Mouse (Mus musculus) stomach, embryonic 14.5 days (tissue): ENCODE measurements around the gene E2f3. TPM values are rescaled to one million over a fixed set of nuclear protein-coding genes. Genes with fewer than 3 reads are reported as not detected.
A peak's percentile ranks its signal among the peaks of the same experiment; 100 is the strongest.

ENCODE experiments used
- ATAC-seq: fragments of 200-750 bp; cut with Nextera tagmentation; 2 replicates; pipeline ENCODE4 v1.8.0; 2017; ENCODE audit warnings: low read depth, moderate TSS enrichment; ENCODE audit not compliant: insufficient number of reproducible peaks, insufficient read depth, low FRiP score
- H3K27ac ChIP-seq: fragments of 300-500 bp; sonication (generic); 2 replicates; pipeline ENCODE4 v1.5.1; 2014; ENCODE audit warnings: mild to moderate bottlenecking, low read length, moderate library complexity, mixed read lengths
- H3K27me3 ChIP-seq: fragments of 300-500 bp; sonication (generic); 2 replicates; pipeline ENCODE4 v1.6.1; 2014; ENCODE audit warnings: low read length, control low read depth, mixed read lengths; ENCODE audit not compliant: control insufficient read depth, insufficient read depth
- H3K36me3 ChIP-seq: fragments of 300-500 bp; sonication (generic); 2 replicates; pipeline ENCODE4 v1.6.1; 2014; ENCODE audit warnings: mild to moderate bottlenecking, control low read depth, low read length, moderate library complexity, mixed read lengths; ENCODE audit not compliant: control insufficient read depth, insufficient read depth
- H3K4me1 ChIP-seq: fragments of 300-500 bp; sonication (generic); 2 replicates; pipeline ENCODE4 v1.6.1; 2014; ENCODE audit warnings: low read length, control low read depth, mixed read lengths; ENCODE audit not compliant: control insufficient read depth, insufficient read depth
- H3K4me2 ChIP-seq: fragments of 300-500 bp; sonication (generic); replicated peaks from 2 replicates; pipeline ENCODE4 v1.6.1; 2014; ENCODE audit warnings: low read depth, low read length, control low read depth
- H3K4me3 ChIP-seq: fragments of 300-500 bp; sonication (generic); 2 replicates; pipeline ENCODE4 v1.5.1; 2014; ENCODE audit warnings: low read depth, low read length, control low read depth
- H3K9ac ChIP-seq: fragments of 300-500 bp; sonication (generic); replicated peaks from 2 replicates; pipeline ENCODE4 v1.6.1; 2014; ENCODE audit warnings: low read depth, mild to moderate bottlenecking, control low read depth, low read length, moderate library complexity, mixed read lengths
- H3K9me3 ChIP-seq: fragments of 300-500 bp; sonication (generic); 2 replicates; pipeline ENCODE4 v1.6.1; 2016; ENCODE audit warnings: low read depth, low read length, control low read depth; ENCODE audit not compliant: control insufficient read depth
- WGBS: fragments of 180-500 bp; shearing (Covaris S2); extraction: QIAGEN DNeasy Blood & Tissue Kit; methylation state at CpG from one replicate; pipeline ENCODE4 v1.1.7; 2014; 5-methylcytosine and 5-hydroxymethylcytosine counted together
- polyA plus RNA-seq: library from polyadenylated mRNA; unstranded; fragments of >200 nt; fragmentation: Nextera tagmentation; extraction: Ambion mirVana; gene quantifications from 2 replicates; pipeline ENCODE4 v1.2.1, GENCODE M21; 2014

Gene E2f3
- polyA plus RNA-seq, 1 experiment from 2014 or later, result 11.3 TPM

DNA sequence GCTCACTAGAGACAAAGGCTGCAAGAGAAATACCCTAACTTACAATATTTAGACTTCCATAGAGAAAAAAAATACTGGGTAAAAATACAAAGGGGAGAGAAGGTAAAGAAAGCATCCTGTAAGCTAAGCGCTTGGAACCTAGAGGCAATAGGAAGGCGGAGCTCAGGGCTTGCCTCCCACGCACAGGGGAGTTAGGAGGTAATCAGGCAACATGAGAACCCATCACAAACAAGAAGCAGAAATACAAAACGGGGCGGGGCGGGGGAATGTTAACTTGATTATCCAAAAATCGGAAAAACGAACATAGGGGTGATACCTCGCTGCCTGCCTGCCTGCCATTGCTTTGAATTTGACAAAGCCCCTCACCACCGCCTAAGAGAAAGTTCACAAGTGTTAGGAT lies 31.1 kb downstream of the E2f3 start:
- no peak overlapping the region for H3K27ac ChIP-seq
- no peak overlapping the region for H3K4me2 ChIP-seq
- no peaks in the 10 kb centered on the region for H3K27me3 ChIP-seq
- no peak for ATAC-seq
- H3K4me3 ChIP-seq, result no peak overlapping the region
- H3K36me3 ChIP-seq, result no peaks in the 10 kb centered on the region
- H3K4me1 ChIP-seq, result no peaks in the 10 kb centered on the region; the same call in 1 of the 2 replicates
- no peak overlapping the region for H3K9ac ChIP-seq
- WGBS, result 93% methylated on average over 10 of the region's 10 CpGs
- H3K9me3 ChIP-seq, result no peaks in the 10 kb centered on the region

DNA sequence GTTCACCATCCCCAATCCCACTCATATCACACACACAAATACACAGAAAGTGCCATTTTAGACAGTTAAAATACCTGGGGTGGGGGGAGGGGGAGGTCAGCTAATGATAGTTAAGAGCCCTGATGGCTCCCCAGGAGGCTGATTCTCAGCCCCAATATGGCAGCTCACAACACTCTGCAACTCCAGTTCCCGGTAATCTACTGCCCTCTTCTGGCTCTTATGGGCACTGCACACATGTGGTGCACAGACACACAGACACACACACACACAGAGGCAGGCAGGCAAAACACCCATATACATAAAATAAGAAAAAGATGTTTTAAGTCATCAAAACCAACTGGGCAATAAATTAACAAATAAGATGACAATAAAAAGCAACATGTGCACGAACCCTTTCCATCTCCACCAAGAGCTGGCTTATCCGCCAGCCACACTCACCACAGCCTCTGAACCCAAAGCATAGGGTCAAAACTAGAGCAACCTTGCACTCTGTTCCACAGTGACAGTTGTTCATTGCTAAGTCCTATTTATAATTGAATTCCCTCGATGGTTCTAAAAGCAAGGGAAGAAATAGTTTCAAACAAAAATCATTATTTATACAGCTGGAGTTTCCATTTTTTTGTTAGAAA lies 32.3 kb downstream of the E2f3 start:
- H3K27ac ChIP-seq, result no peak overlapping the region
- no peaks in the 10 kb centered on the region for H3K9me3 ChIP-seq
- ATAC-seq, result no peak
- H3K4me2 ChIP-seq, result no peak overlapping the region
- no peak overlapping the region for H3K9ac ChIP-seq
- WGBS, result 96% methylated on average over 4 of the region's 4 CpGs
- no peaks in the 10 kb centered on the region for H3K27me3 ChIP-seq
- no peaks in the 10 kb centered on the region for H3K36me3 ChIP-seq
- no peak overlapping the region for H3K4me3 ChIP-seq
- H3K4me1 ChIP-seq, result no peaks in the 10 kb centered on the region; the same call in 1 of the 2 replicates

DNA sequence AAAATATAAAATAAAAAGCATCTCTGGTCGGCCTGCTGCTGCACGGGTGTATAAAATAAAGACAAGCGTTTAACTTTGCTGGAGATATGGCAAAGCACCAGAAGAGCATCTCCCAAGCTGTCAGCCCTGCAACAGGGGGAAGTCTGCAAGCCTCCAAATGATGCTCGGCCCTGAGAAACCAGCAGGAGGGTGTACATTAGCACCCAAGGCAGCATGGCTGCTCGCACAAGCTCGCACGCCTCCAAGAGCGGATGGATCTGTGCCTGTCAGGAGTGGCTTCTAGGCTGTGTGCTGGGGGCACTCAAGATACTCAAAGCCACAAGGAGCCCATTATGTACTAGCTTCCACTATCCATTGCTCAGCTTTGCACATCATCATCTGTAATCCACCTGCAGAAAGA lies 39.8 kb downstream of the E2f3 start:
- 82% methylated on average over 8 of the region's 8 CpGs for WGBS
- Histone ChIP-seq H3K27me3 (no peaks in the 10 kb centered on the region), H3K27ac (no peak overlapping the region), H3K4me3 (no peak overlapping the region), H3K4me2 (no peak overlapping the region), H3K9me3 (no peaks in the 10 kb centered on the region), H3K4me1 (no peaks in the 10 kb centered on the region), H3K36me3 (no peaks in the 10 kb centered on the region), H3K9ac (no peak overlapping the region)
- no peak for ATAC-seq

DNA sequence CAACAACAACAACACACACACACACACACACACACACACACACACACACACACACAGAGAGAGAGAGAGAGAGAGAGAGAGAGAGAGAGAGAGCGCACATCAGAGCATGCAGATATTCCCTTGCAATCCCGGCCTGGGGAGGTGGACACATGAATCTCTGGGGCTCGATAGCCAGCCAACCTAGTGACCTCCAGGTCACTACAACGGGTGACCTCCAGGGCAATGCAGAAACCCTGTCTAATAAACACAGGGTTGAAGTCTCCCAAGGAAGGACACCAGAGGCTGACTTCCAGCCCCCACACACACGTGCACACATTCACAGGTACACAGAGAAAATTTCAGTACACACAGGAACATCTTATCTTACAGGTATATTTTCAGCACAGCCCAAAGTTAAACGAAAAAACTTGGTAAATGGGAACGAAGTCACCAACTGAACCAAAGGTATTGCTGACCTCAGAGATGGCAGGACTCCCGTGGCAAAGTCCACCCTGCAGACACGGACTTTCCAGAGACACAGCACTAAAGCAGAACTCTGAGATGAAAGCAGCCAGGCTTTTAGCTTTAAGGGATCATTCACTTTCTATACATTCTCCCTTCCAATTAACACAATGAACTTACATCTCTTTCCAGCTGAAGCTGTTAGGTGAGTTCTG lies 40.8 kb downstream of the E2f3 start:
- H3K9ac ChIP-seq, result no peak overlapping the region
- no peaks in the 10 kb centered on the region for H3K27me3 ChIP-seq
- no peak overlapping the region for H3K27ac ChIP-seq
- H3K4me2 ChIP-seq, result no peak overlapping the region
- H3K9me3 ChIP-seq, result no peaks in the 10 kb centered on the region
- 57% methylated on average over 9 of the region's 9 CpGs for whole genome bisulfite sequencing
- no peak overlapping the region for H3K4me3 ChIP-seq
- H3K36me3 ChIP-seq, result no peaks in the 10 kb centered on the region
- 0 out of 2 replicates have a peak, but pooled peaks cover 5% of the 10 kb centered on the region for H3K4me1 ChIP-seq
- no peak for ATAC-seq

DNA sequence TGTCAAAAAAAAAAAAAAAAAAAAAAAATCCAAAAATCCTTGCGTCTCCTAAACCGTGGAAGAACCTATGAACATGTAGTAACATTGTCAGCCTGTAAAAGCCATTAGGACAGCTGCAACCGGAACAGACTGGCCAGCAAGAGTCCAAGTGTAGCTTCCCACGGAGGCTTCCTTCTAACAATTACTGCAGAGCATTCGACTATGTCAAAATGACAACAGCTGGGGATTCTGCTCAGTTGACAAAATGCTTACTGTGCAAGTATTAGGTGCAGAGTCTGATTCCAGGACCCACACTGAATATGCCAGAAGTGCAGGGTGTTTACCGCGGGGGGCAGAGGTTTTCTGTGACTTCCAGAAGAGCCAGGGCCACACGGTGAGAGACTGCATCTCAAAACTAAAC lies 41.4 kb downstream of the E2f3 start:
- Histone ChIP-seq H3K27ac (no peak overlapping the region), H3K4me2 (no peak overlapping the region), H3K36me3 (no peaks in the 10 kb centered on the region), H3K27me3 (no peaks in the 10 kb centered on the region), H3K4me1 (0 out of 2 replicates have a peak, but pooled peaks cover 5% of the 10 kb centered on the region), H3K9me3 (no peaks in the 10 kb centered on the region), H3K4me3 (no peak overlapping the region), H3K9ac (no peak overlapping the region)
- 67% methylated on average over 8 of the region's 8 CpGs for WGBS
- no peak for ATAC-seq

DNA sequence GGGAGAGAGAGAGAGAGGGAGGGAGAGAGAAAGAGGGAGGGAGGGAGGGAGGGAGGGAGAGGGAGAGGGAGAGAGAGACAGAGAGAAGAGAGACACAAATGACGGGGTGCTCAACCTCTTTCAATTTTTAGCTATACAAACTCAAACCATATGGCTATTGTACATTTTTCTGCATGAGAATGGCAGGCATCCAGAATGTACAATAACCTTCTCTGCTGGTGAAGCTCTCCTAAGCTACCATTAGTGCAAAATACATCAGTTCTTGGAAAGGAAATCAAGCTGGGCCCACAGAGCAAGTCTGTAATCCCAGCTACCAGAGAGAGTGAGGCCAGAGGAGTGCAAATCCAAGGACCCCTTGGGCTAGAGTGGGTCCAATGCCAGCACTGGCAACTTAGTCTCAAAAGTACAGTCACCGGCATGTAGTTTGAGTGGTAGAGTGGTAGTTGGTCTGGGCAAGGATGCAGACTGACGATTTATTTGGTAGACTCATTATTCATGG lies 42.3 kb downstream of the E2f3 start:
- Histone ChIP-seq H3K4me1 (0 out of 2 replicates have a peak, but pooled peaks cover 5% of the 10 kb centered on the region), H3K27ac (peak overlapping the region; percentile 27; the same call in 1 of the 2 replicates), H3K27me3 (no peaks in the 10 kb centered on the region), H3K9ac (no peak overlapping the region), H3K36me3 (no peaks in the 10 kb centered on the region), H3K4me2 (no peak overlapping the region), H3K9me3 (no peaks in the 10 kb centered on the region), H3K4me3 (no peak overlapping the region)
- WGBS, result 82% methylated on average over 3 of the region's 3 CpGs
- ATAC-seq, result no peak; the same call in 1 of the 2 replicates

DNA sequence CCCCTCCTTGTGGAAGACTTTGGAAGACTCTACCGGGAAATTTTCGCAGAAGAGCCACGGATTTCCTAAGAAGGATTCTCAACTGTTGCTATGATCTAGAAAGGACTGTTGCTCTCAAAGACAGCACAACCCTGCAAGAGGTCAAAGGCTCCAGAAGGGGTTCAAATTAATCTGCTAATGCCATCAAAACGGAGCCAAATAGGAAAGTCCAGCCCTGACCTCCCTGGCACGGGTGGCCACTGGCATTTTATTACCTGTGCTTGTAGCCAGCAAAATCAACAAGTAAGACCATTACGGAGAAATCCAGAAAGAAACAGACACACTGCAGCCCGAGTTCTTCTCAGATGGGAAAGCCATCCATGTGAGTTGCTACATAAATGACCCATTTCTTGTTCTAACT lies 45.8 kb downstream of the E2f3 start:
- H3K27ac ChIP-seq, result no peak overlapping the region
- no peak overlapping the region for H3K9ac ChIP-seq
- no peaks in the 10 kb centered on the region for H3K27me3 ChIP-seq
- no peak for ATAC-seq
- H3K36me3 ChIP-seq, result no peaks in the 10 kb centered on the region
- H3K9me3 ChIP-seq, result no peaks in the 10 kb centered on the region
- 0 out of 2 replicates have a peak, but pooled peaks cover 5% of the 10 kb centered on the region for H3K4me1 ChIP-seq
- no peak overlapping the region for H3K4me3 ChIP-seq
- H3K4me2 ChIP-seq, result no peak overlapping the region
- WGBS, result 83% methylated on average over 7 of the region's 7 CpGs

DNA sequence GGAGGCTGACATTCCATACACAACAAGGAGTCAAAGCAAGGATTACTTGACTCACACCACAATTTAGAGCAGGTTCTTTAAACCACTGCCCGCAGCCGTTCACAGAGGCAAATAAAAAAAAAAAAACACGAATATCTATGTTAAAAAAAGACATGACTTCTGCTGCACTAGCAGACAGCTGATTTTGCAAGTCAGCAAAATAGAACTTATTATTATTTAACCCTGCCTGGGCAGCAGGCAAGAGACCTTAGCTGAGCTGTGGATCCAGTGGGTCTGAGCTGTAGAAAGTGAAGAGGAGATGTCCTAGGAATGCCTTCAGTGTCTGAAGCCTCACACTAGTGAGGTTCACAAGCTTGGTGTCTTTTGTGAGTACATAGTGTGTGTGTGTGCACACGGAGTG lies 46.5 kb downstream of the E2f3 start:
- Histone ChIP-seq H3K36me3 (no peaks in the 10 kb centered on the region), H3K9me3 (no peaks in the 10 kb centered on the region), H3K4me3 (no peak overlapping the region), H3K27me3 (no peaks in the 10 kb centered on the region), H3K4me1 (0 out of 2 replicates have a peak, but pooled peaks cover 5% of the 10 kb centered on the region), H3K9ac (no peak overlapping the region), H3K4me2 (no peak overlapping the region), H3K27ac (no peak overlapping the region)
- no peak for ATAC-seq
- WGBS, result 66% methylated on average over 4 of the region's 4 CpGs
